Mouse (Mus musculus) liver, adult 10 weeks (tissue): Measurements from ENCODE around the gene Ccnb2. TPM values are rescaled to one million over a fixed set of nuclear protein-coding genes. Genes with fewer than 3 reads are reported as not detected.

ENCODE experiments used
- polyA plus RNA-seq: library from polyadenylated mRNA; stranded (reverse); fragments of 350-450 nt; fragmentation: Illumina TruSeq; extraction: RNeasy Lipid Tissue Mini Kit (QIAGEN cat#74804); gene quantifications from one replicate; pipeline ENCODE4 v1.2.3, GENCODE M21; 2014; ENCODE audit warnings: low read depth, low replicate concordance

Gene Ccnb2
- polyA plus RNA-seq = not detected

GRCm38 (mm10) chr9:70421257-70422056 is at the start of gene Ccnb2:
Gene Ccnb2 (minus strand): TSS chr9:70421547.

Other genes with a start within 250 kb of the Ccnb2 start
- 10.9 TPM for gene Myo1e, start 214.2 kb downstream of the Ccnb2 start, polyA plus RNA-seq
- gene Rnf111, start 82.2 kb upstream of the Ccnb2 start, polyA plus RNA-seq = 30.2 TPM
- gene Sltm, start 121.2 kb upstream of the Ccnb2 start, polyA plus RNA-seq = 28.3 TPM
- gene Gm10642, start 234.7 kb upstream of the Ccnb2 start, polyA plus RNA-seq = not detected
- gene Mindy2, start 235.6 kb upstream of the Ccnb2 start, polyA plus RNA-seq = 13.7 TPM